Mouse (Mus musculus): ENCODE results near the gene Kmt2e.
"Not testable (repeated sequence)": the region's sequence is repeated elsewhere in the genome, so short reads cannot be mapped to it uniquely, and the experiment has no call there.

The Kmt2e gene

DNA sequence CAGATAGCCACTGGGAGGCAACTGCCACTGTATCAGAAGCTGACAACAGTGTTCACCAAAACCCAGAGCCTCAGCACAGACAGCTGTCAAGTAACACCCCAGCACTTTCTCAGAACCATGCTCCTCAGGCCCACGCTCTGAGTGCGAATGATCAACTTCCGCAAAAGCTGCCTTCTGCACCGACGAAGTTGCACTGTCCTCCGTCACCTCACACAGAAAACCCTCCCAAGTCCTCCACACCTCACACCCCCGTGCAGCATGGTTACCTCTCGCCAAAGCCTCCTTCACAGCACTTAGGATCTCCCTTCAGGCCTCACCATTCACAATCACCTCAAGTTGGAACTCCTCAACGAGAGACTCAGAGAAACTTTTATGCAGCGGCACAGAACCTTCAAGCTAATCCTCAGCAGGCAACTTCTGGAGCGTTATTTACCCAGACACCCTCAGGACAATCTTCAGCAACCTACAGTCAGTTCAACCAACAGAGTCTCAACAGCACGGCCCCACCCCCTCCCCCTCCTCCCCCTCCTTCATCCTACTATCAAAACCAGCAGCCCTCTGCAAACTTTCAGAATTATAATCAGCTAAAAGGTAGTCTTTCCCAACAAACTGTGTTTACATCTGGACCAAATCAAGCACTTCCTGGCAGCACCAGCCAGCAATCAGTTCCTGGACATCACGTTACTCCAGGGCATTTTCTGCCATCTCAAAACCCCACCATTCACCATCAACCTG lies 67.5 kb downstream of the Kmt2e start:
- DNase-seq = no peak

DNA sequence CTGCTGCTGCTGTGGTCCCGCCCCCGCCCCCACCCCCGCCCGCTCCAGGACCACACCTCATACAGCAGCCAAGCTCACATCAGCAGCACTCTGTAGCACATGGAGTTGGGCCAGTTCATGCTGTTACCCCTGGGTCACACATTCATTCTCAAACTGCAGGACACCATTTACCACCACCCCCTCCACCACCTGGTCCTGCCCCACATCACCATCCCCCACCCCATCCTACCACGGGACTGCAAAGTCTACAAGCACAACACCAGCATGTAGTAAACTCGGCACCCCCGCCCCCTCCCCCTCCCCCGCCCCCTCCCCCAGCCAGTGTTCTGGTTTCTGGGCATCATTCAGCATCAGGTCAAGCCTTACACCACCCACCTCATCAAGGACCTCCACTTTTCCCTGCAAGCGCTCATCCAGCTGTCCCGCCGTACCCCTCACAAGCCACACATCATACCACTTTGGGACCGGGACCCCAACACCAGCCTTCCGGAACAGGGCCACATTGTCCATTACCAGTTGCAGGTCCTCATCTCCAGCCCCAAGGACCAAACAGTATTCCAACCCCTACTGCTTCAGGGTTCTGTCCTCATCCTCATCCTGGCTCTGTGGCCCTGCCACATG lies 68.2 kb downstream of the Kmt2e start:
- no peak for DNase-seq

- DNase-seq = no peak
Measured at GRCm38 (mm10) chr5:23505578-23505977, 71.3 kb downstream of the Kmt2e start.

GRCm38 (mm10) chr5:23507210-23507609 lies 73.0 kb downstream of the Kmt2e start:
- no peak for DNase-seq

DNA sequence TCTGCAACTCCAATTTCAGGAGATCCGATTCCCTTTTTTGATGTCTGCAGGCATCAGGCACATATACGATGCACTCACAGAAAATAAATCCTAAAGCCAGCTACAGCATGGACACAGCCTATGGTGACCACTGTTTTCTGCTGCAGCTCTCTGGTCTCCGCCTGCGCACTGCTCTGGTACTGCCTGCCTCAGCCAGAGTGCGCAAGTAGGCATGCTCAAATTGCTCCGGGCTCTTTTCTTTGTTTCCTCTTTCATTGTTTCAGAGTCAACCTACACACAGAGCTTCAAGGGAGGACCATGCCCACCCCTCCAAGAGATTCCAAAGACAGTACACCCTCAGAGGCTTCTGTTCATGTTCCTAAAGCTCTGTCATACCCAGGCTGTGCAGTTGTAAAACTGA lies 74.4 kb downstream of the Kmt2e start:
- DNase-seq = no peak

DNA sequence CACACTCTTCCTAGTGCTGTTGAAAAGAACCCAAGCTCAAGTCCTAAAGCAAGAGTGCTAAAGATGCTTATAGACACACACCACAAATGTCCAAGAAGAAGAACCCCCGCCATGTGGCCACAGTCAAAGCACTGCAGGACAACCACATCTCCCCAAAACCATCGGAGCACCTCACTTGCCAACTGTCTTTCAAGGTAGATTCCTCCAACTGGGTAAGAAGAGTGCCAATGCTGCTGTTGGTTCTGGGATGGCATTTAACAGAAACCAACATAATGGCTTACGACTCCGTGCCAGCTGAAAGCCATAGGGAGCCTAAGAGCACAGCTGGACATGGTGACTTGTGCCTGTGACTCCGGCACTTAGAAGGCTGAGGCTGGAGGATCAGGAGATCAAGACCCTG lies 77.2 kb downstream of the Kmt2e start:
- DNase-seq = no peak

DNA sequence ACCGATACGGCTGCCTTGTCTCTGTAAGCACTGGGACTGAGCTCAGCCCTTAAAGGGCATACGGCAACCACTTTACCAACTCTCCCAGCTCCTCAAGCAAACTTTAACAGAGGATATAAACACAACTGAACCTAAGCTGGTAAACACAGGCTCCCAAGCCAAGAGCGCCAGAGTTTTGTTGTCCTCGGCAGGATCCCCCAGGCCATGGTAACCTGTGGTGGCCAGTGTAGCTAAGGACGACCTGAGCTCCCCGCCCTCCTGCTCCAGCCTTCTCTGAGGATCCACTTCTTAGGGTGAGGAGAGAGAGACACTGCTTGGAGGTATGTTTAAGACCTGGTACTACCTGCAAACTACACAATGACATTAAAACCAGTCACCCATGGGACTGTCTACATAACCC lies 78.3 kb downstream of the Kmt2e start:
- no peak for DNase-seq

- no peak for DNase-seq
Measured at GRCm38 (mm10) chr5:23513468-23513867, 79.2 kb downstream of the Kmt2e start.

- no peak for DNase-seq
Measured at GRCm38 (mm10) chr5:23515038-23515437, 80.8 kb downstream of the Kmt2e start.

GRCm38 (mm10) chr5:23516962-23517361 lies 82.7 kb downstream of the Kmt2e start:
- no peak for DNase-seq

GRCm38 (mm10) chr5:23517839-23518238 lies 83.6 kb downstream of the Kmt2e start:
- peak; percentile 44 for DNase-seq

DNA sequence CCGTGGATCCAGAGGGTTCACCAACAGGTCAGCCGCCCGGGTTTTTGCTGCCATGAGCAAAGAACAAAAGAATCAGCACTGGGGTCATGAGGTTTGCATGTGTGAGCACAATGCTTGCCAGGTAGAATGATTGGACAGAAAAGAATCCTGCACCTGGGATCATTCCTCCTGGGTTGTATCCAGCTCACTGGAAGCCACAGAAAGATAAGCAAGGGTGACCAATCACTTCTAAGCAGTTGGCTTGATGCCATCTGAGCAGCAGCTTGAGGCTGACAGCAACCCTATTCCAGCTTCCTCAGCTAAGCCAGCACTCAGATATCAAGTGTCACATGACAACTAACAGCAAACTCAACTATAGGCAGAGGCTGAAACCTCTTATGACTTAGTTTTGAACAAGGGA lies 84.4 kb downstream of the Kmt2e start:
- DNase-seq = no peak

DNA sequence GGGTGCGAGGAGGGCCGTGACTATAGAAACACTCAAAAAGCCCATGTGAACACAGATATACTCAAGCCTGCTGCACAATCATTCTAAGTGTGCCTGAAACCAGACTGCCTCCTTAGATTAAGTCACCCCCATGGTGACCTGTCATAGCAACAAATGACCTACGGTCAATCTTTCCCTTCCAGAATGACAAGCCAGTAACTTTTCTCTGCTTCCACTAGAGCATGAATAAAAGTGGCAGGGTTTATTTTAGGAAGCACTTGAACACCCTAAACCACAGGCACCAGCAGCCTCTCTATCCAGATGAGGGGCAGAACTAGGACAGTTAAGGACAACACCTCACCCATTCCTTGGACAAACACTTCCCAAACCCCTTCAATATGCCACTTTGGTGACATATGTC lies 85.4 kb downstream of the Kmt2e start:
- DNase-seq = no peak

DNA sequence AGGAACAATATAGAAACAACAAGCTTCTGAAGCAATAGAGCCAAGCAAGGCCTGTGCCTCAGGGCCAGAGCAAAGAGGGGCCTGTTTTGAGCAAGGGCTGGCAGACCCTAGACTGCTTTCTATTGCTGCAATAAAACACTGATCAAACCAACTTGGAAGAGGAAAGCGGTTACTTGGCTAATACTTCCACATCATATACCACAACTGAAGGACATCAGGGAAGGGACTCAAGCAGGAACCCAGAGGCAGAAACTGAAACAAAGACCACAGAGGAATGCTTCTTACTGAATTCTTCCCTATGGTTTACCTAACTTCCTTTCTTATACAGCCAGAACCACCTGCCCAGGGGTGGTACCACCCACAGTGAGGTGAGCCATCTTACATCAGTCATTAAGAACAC lies 87.4 kb downstream of the Kmt2e start:
- no peak for DNase-seq

- DNase-seq = no peak
Measured at GRCm38 (mm10) chr5:23523936-23524335, 89.7 kb downstream of the Kmt2e start.

DNA sequence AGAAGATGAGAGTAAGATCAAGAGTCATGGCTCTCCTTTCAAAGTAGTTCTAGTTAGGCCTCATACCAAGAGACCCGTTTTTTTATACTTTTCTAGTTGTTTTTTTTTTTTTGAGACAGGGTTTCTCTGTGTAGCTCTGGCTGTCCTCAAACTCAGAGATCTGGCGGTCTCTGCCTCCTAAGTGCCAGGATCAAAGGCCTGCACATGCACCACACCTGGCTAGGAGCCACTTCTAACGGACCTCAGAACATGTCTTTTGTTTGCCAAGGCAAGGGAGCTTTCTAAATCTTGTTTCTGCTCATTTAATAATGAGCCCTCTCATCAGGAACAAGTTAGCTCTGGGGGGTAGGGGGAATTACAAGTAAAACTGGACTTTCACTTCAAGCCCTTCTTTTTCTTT lies 90.4 kb downstream of the Kmt2e start:
- DNase-seq = no peak

DNA sequence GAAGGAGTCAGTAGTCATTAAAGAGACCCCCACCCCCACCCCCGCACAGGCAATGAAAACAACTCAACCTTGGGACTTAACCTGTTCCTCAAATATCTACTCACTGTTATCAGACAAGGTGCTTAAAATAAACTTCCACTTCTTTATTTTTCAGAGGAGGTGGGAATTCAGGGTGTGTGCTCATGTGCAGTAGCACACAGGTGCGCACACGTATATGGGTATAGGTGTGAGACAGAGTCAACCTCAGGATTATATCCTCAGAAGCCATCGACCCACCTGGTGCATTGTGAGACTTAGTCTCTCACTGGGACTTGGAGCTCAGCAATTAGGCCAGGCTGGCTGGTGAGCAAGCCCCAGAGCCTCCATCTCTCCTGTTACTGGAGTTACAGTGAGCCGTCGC lies 96.9 kb downstream of the Kmt2e start:
- DNase-seq = no peak

DNA sequence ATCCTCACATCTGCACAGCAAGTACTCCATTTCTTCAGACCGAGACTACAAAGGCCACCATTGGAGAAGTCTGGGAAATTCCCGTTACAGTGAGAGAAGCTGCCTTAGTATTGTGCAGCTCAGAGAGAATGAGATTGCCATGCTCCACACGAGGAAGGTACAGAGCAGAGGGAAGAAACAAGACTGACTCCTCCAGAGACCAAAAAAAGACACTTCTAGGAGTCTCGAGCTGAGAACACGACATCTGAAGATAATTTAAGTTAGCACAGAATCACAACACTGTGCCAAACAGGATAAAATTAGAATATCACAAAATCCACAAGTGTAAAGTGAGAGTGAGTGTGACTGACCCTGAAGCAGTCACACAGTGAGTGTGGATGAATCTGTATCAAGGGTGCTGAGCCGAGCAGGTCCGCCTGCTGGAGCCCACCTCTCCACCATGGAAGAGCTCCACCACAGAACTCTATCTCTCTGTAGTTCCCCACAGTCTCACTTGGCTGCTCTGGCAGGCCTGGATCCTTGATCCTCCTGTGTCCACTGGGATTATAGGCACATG lies 97.4 kb downstream of the Kmt2e start:
- no peak for DNase-seq

- DNase-seq = no peak
Measured at GRCm38 (mm10) chr5:23535692-23536091, 101.5 kb downstream of the Kmt2e start.

GRCm38 (mm10) chr5:23551687-23552086 lies 117.4 kb downstream of the Kmt2e start:
- no peak for DNase-seq

DNA sequence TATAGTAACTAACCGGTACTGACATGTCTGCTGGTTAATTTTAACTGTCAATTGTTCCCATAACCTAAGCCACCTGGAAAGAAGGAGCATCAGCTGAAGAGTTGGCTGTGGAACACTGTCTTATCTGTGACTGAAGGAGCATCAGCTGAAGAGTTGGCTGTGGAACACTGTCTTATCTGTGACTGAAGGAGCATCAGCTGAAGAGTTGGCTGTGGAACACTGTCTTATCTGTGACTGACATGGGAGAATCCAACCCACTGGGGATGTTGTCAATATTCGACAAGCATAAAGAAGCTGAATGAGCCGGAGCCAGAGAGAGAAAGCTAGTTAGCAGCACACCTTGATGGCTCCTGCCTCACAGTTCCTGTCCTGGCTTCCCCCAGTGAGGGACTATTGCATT lies 119.1 kb downstream of the Kmt2e start:
- not testable (repeated sequence) for DNase-seq

All from right cerebral cortex, postnatal 14 days (tissue).